Comparison of ENCODE assay signal across 8 mouse cellular contexts in the genomic region with DNA sequence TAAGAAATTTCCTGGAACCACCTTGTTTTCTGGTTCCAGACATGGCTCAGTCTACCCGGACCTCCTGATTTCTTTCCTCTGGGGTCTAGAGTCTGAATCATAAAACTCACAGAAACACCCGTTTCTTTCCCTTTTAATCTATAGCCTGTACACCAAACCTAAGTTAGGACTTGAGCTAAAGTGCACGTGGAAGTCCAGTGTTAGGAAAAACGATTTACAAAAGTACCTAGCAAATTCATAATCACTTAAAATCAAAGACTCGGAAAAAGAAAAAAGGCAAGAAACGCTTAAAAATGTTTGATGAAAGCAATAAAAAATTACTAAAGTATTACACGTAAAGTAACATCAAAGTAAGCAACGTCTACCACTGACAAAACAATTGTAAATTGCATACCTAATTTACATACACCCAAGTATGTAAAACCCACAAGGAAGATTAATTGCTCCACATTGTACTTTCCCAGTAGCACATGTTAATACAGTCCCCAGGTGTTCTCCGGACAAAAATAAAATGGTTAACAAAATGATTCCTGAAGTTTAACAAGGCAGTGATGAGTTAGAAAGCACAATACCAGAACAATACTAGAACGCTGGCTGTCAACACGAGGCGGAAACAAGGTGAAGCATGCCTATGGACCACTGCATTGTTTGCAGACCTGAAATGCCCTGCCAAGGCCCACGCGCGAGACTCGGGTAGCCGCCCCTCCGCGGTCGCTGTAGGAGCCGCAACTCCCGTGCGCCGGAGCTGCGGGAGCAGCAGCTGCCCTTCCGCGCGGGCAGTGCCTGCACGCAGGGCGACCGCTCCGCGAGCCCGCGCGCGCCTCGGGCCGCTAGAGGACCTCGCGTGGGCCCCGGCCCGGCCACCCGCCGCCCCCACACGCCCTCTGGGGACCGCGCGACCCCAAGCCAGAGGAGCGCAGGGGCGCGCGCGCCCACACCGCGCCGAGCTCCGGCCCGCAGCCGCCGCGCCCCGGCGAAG. TPM values are rescaled to one million over a fixed set of nuclear protein-coding genes. Genes with fewer than 3 reads are reported as not detected.
DNase-seq lines count a peak whose midpoint lies in the region; ATAC-seq and TF ChIP-seq lines count a peak whose summit lies in the region.

No protein-coding gene starts in this region.

- H3K36me3 ChIP-seq in E14TG2a.4 (ENCODE audit: insufficient read depth, low read length): peaks cover 10% of the 10 kb centered on the region
- no peaks in the 10 kb centered on the region for H3K36me3 ChIP-seq in forebrain, embryonic 14.5 days (ENCODE audit: control insufficient read depth, insufficient read depth, low read length)
- 0 out of 2 replicates have a peak, but pooled peaks cover 3% of the 10 kb centered on the region for H3K36me3 ChIP-seq in lung, embryonic 14.5 days (ENCODE audit: insufficient read depth)
- H3K36me3 ChIP-seq in neural tube, embryonic 15.5 days: peaks cover 5% of the 10 kb centered on the region; the same call in 1 of the 2 replicates

- peak overlapping the region; percentile 61 for H3K4me2 ChIP-seq in forebrain, embryonic 14.5 days (ENCODE audit: low read length)
- H3K4me2 ChIP-seq in lung, embryonic 14.5 days: peak overlapping the region; percentile 63
- H3K4me2 ChIP-seq in neural tube, embryonic 15.5 days: peak overlapping the region; percentile 60

- TF ChIP-seq CTCF in E14TG2a.4 (conservative IDR thresholded peaks at IDR 0.05; ENCODE audit: low read length): no peak
- no peak for TF ChIP-seq CTCF in lung, embryonic 14.5 days (IDR thresholded peaks at IDR 0.05; ENCODE audit: low read depth)

- intact Hi-C loops in heart, postnatal 36 days (cut with DNase I): loop anchor here (2.0 to 10.0 kb wide), 2 partner anchors 70 to 544 kb away; partner anchors contain the start of genes Ccdc146 and Fam185a

- peak overlapping the region; percentile 83 for H3K9ac ChIP-seq in forebrain, embryonic 14.5 days (ENCODE audit: low read length)
- peak overlapping the region; percentile 80 for H3K9ac ChIP-seq in lung, embryonic 14.5 days
- peak overlapping the region; percentile 80 for H3K9ac ChIP-seq in neural tube, embryonic 15.5 days (replicated peaks)

- H3K9me3 ChIP-seq in E14TG2a.4 (ENCODE audit: low read length): no peaks in the 10 kb centered on the region
- no peaks in the 10 kb centered on the region for H3K9me3 ChIP-seq in forebrain, embryonic 14.5 days (replicated peaks; ENCODE audit: control insufficient read depth, low read length)
- no peaks in the 10 kb centered on the region for H3K9me3 ChIP-seq in lung, embryonic 14.5 days (ENCODE audit: low read depth, low read length)
- H3K9me3 ChIP-seq in neural tube, embryonic 15.5 days (replicated peaks): no peaks in the 10 kb centered on the region

- 2% methylated on average over 45 of the region's 64 CpGs for WGBS in forebrain, embryonic 14.5 days
- 1% methylated on average over 47 of the region's 64 CpGs for WGBS in lung, embryonic 14.5 days
- WGBS in neural tube, embryonic 15.5 days: 1% methylated on average over 49 of the region's 64 CpGs

- H3K4me1 ChIP-seq in E14TG2a.4 (replicated peaks; ENCODE audit: low read depth, low read length): peaks cover 60% of the 10 kb centered on the region
- peaks cover 20% of the 10 kb centered on the region for H3K4me1 ChIP-seq in forebrain, embryonic 14.5 days (ENCODE audit: control insufficient read depth, insufficient read depth, low read length)
- peaks cover 7% of the 10 kb centered on the region; the same call in 1 of the 2 replicates for H3K4me1 ChIP-seq in lung, embryonic 14.5 days (ENCODE audit: insufficient read depth)
- H3K4me1 ChIP-seq in neural tube, embryonic 15.5 days: peaks cover 22% of the 10 kb centered on the region

- H3K27ac ChIP-seq in forebrain, embryonic 14.5 days (ENCODE audit: low read depth, low read length): peak overlapping the region; percentile 94
- H3K27ac ChIP-seq in lung, embryonic 14.5 days (ENCODE audit: low read depth): peak overlapping the region; percentile 92
- H3K27ac ChIP-seq in neural tube, embryonic 15.5 days (replicated peaks): peak overlapping the region; percentile 96

- peak; percentile 41 for ATAC-seq in cerebellum, adult (ENCODE audit: insufficient number of reproducible peaks, low FRiP score, low TSS enrichment)
- no peak for ATAC-seq in forebrain, embryonic 14.5 days
- ATAC-seq in lung, embryonic 14.5 days (ENCODE audit: insufficient read depth): peak; percentile 39
- peak; percentile 36 for ATAC-seq in neural tube, embryonic 15.5 days (ENCODE audit: low FRiP score)

- H3K27me3 ChIP-seq in E14TG2a.4 (ENCODE audit: insufficient read depth, low read length): no peaks in the 10 kb centered on the region
- no peaks in the 10 kb centered on the region for H3K27me3 ChIP-seq in forebrain, embryonic 14.5 days (replicated peaks; ENCODE audit: control insufficient read depth, insufficient read depth, low read length)
- no peaks in the 10 kb centered on the region for H3K27me3 ChIP-seq in lung, embryonic 14.5 days (ENCODE audit: insufficient read depth, low read length)
- no peaks in the 10 kb centered on the region for H3K27me3 ChIP-seq in neural tube, embryonic 15.5 days (replicated peaks)

- peak overlapping the region; percentile 96 for H3K4me3 ChIP-seq in E14TG2a.4 (replicated peaks; ENCODE audit: low read length)
- peak overlapping the region; percentile 83 for H3K4me3 ChIP-seq in forebrain, embryonic 14.5 days (ENCODE audit: low read depth, low read length)
- H3K4me3 ChIP-seq in lung, embryonic 14.5 days (ENCODE audit: low read depth, low read length): peak overlapping the region; percentile 65
- peak overlapping the region; percentile 87 for H3K4me3 ChIP-seq in neural tube, embryonic 15.5 days (replicated peaks)

- peak; percentile 61 for DNase-seq in forebrain, embryonic 14.5 days (ENCODE audit: low spot score)
- peak; percentile 53 to 58 for DNase-seq in heart, postnatal 36 days
- peak; percentile 31 for DNase-seq in layer of hippocampus, adult 9-11 months
- peak; percentile 65 for DNase-seq in lung, embryonic 14.5 days
- peak; percentile 69 for DNase-seq in testis, postnatal 14 days (ENCODE audit: low spot score)

RNA-seq across cellular contexts. Expression of gene Phtf2, which starts 0.8 kb away (rescaled TPM):
- 18.4 and 23.8 TPM in 2 replicates for polyA plus RNA-seq in forebrain, embryonic 14.5 days (2014; fragmentation: Nextera tagmentation; extraction: Ambion mirVana)
- 10 to 100 TPM; 72.4 to 78.3 TPM for total RNA-seq in heart, postnatal 36 days (2021)
- polyA plus RNA-seq in lung, embryonic 14.5 days (2014; fragmentation: Nextera tagmentation; extraction: Ambion mirVana): 11.2 and 12.4 TPM in 2 replicates
- 23.8 and 25.5 TPM in 2 replicates for polyA plus RNA-seq in neural tube, embryonic 15.5 days (2015; fragmentation: Nextera tagmentation; extraction: Ambion mirVana)

RNA-seq across cellular contexts. Expression of gene Tmem60, which starts 0.9 kb away (rescaled TPM):
- 67.3 and 76.2 TPM in 2 replicates for polyA plus RNA-seq in forebrain, embryonic 14.5 days (2014; fragmentation: Nextera tagmentation; extraction: Ambion mirVana)
- total RNA-seq in heart, postnatal 36 days (2021): 10 to 100 TPM; 23.8 to 24.1 TPM
- 43.9 and 45.2 TPM in 2 replicates for polyA plus RNA-seq in lung, embryonic 14.5 days (2014; fragmentation: Nextera tagmentation; extraction: Ambion mirVana)
- polyA plus RNA-seq in neural tube, embryonic 15.5 days (2015; fragmentation: Nextera tagmentation; extraction: Ambion mirVana): 67.5 and 71.1 TPM in 2 replicates
